Mouse (Mus musculus) E14TG2a.4 (cell line): Measurements from ENCODE around the gene Il1r1.

Source experiments
- CTCF ChIP-seq: conservative IDR thresholded peaks from 2 replicates; pipeline ENCODE4 v1.5.1; 2014; ENCODE audit warnings: low read length
- NANOG ChIP-seq: IDR thresholded peaks from 2 replicates; pipeline ENCODE4 v1.6.1; 2014; ENCODE audit warnings: borderline replicate concordance, low read length, mixed read lengths

- no peak for TF ChIP-seq CTCF
- TF ChIP-seq NANOG, result no peak
These were observed 37.7 kb downstream of the Il1r1 start for GRCm38 (mm10) chr1:40262441-40263121.
